Mouse (Mus musculus): ENCODE results near the gene Alcam.

DNA sequence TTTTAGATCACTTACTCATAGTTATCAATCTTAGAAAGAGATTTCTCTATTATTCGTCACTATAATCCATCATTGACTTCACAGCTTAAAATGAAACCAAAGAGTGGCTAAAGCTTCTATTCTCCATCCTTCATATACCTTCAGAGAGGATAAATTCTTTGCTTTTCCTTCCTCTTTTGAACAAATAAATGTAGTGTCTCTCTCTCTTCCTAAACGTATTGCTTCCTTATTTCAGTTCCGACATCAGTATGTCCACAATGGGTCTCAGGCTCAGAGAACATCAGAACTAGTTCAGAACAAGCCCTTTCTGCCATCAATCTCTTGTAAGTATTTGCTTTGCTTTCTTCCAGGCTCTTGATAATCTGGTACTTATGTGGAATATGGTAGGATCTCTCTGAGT is 40.2 kb downstream of the Alcam start:
- TF ChIP-seq POLR2A (IDR thresholded peaks at IDR 0.05; ENCODE audit: control insufficient read depth, low read depth, low read length): no peak
- TF ChIP-seq CTCF (IDR thresholded peaks at IDR 0.05; ENCODE audit: control insufficient read depth, insufficient read depth, insufficient replicate concordance, low read depth, low read length): no peak

Measured in testis, adult 2 months (tissue).